Mouse (Mus musculus) heart, embryonic 11.5 days (tissue): ENCODE measurements around the gene Gm47791. TPM values are rescaled to one million over a fixed set of nuclear protein-coding genes. Genes with fewer than 3 reads are reported as not detected.
A peak's percentile ranks its signal among the peaks of the same experiment; 100 is the strongest.

Experiments used
- ATAC-seq: fragments of 200-750 bp; cut with Nextera tagmentation; replicated peaks from 2 replicates; pipeline ENCODE4 v1.8.0; 2017; ENCODE audit warnings: moderate library complexity; ENCODE audit not compliant: insufficient number of reproducible peaks, low FRiP score, low TSS enrichment
- H3K27ac ChIP-seq: fragments of 300-500 bp; sonication (generic); 2 replicates; pipeline ENCODE4 v1.5.1; 2014; ENCODE audit warnings: mild to moderate bottlenecking, low read depth, low read length
- H3K27me3 ChIP-seq: fragments of 300-500 bp; sonication (generic); 2 replicates; pipeline ENCODE4 v1.6.1; 2014; ENCODE audit warnings: mild to moderate bottlenecking, low read length, mixed read lengths; ENCODE audit not compliant: control insufficient read depth, insufficient read depth
- H3K36me3 ChIP-seq: fragments of 300-500 bp; sonication (generic); 2 replicates; pipeline ENCODE4 v1.6.1; 2014; ENCODE audit warnings: mild to moderate bottlenecking, low read length, moderate library complexity, mixed read lengths; ENCODE audit not compliant: control insufficient read depth, insufficient read depth
- H3K4me1 ChIP-seq: fragments of 300-500 bp; sonication (generic); 2 replicates; pipeline ENCODE4 v1.6.1; 2014; ENCODE audit warnings: low read length; ENCODE audit not compliant: control insufficient read depth, insufficient read depth
- H3K4me2 ChIP-seq: fragments of 300-500 bp; sonication (generic); 2 replicates; pipeline ENCODE4 v1.6.1; 2014; ENCODE audit warnings: mild to moderate bottlenecking, moderate library complexity
- H3K4me3 ChIP-seq: fragments of 300-500 bp; sonication (generic); 2 replicates; pipeline ENCODE4 v1.5.1; 2014; ENCODE audit warnings: low read depth, low read length
- H3K9ac ChIP-seq: fragments of 300-500 bp; sonication (generic); 2 replicates; pipeline ENCODE4 v1.6.1; 2014; ENCODE audit warnings: mild to moderate bottlenecking, low read depth, low read length, moderate library complexity
- H3K9me3 ChIP-seq: fragments of 300-500 bp; sonication (generic); replicated peaks from 2 replicates; pipeline ENCODE4 v1.6.1; 2016; ENCODE audit warnings: low read length; ENCODE audit not compliant: control insufficient read depth
- WGBS: fragments of 180-500 bp; shearing (Covaris S2); extraction: QIAGEN DNeasy Blood & Tissue Kit; methylation state at CpG from one replicate; pipeline ENCODE4 v1.1.7; 2014; ENCODE audit not compliant: insufficient replicate concordance; 5-methylcytosine and 5-hydroxymethylcytosine counted together
- polyA plus RNA-seq: library from polyadenylated mRNA; unstranded; fragments of >200 nt; fragmentation: Nextera tagmentation; extraction: Ambion mirVana; gene quantifications from 2 replicates; pipeline ENCODE4 v1.2.1, GENCODE M21; 2014

The Gm47791 gene
- polyA plus RNA-seq, 1 experiment from 2014 or later = not detected

GRCm38 (mm10) chr1:82806391-82806790 lies 35.3 kb upstream of the Gm47791 start:
- Histone ChIP-seq H3K27ac (no peak overlapping the region), H3K4me3 (no peak overlapping the region), H3K9ac (no peak overlapping the region), H3K4me1 (peaks cover 3% of the 10 kb centered on the region; the same call in 1 of the 2 replicates), H3K4me2 (no peak overlapping the region), H3K9me3 (0 out of 2 replicates have a peak, but pooled peaks cover 2% of the 10 kb centered on the region), H3K27me3 (no peaks in the 10 kb centered on the region), H3K36me3 (no peaks in the 10 kb centered on the region)
- WGBS = 64% methylated on average over 8 of the region's 8 CpGs
- no peak for ATAC-seq

DNA sequence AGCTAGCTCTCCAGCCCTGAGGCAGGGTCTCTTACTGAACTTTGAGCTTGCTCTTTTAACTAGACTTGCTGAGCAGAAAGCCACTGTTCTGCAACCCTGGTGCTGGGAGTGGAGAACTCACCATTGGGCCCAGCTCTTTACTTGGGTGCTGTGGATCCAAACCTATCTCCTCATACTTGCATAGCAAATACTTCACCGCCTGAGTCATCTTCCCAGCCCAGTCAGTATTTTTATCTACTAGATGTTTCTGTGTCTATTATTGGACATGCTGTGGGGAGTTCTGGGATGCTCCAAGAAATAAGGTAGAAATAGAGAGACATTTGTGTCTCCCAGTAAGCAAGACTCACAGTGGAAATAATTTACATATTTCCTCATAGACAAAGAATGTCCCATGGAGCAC lies 33.0 kb upstream of the Gm47791 start:
- no peaks in the 10 kb centered on the region for H3K27me3 ChIP-seq
- H3K27ac ChIP-seq = no peak overlapping the region
- H3K9ac ChIP-seq = no peak overlapping the region
- H3K9me3 ChIP-seq = 0 out of 2 replicates have a peak, but pooled peaks cover 2% of the 10 kb centered on the region
- no peak overlapping the region for H3K4me2 ChIP-seq
- H3K4me3 ChIP-seq = no peak overlapping the region
- 63% methylated on average over 1 of the region's 1 CpGs for WGBS
- H3K4me1 ChIP-seq = peaks cover 3% of the 10 kb centered on the region; the same call in 1 of the 2 replicates
- no peak for ATAC-seq
- H3K36me3 ChIP-seq = no peaks in the 10 kb centered on the region

GRCm38 (mm10) chr1:82803608-82804007 lies 32.6 kb upstream of the Gm47791 start:
- no peak overlapping the region for H3K4me3 ChIP-seq
- no peak overlapping the region for H3K4me2 ChIP-seq
- 0 out of 2 replicates have a peak, but pooled peaks cover 2% of the 10 kb centered on the region for H3K9me3 ChIP-seq
- H3K4me1 ChIP-seq = peaks cover 3% of the 10 kb centered on the region; the same call in 1 of the 2 replicates
- no peak overlapping the region for H3K9ac ChIP-seq
- H3K27me3 ChIP-seq = no peaks in the 10 kb centered on the region
- no peaks in the 10 kb centered on the region for H3K36me3 ChIP-seq
- H3K27ac ChIP-seq = no peak overlapping the region
- 65% methylated on average over 7 of the region's 7 CpGs for WGBS
- 0 out of 2 replicates have a peak, but pooled peaks have one; percentile 67 for ATAC-seq

DNA sequence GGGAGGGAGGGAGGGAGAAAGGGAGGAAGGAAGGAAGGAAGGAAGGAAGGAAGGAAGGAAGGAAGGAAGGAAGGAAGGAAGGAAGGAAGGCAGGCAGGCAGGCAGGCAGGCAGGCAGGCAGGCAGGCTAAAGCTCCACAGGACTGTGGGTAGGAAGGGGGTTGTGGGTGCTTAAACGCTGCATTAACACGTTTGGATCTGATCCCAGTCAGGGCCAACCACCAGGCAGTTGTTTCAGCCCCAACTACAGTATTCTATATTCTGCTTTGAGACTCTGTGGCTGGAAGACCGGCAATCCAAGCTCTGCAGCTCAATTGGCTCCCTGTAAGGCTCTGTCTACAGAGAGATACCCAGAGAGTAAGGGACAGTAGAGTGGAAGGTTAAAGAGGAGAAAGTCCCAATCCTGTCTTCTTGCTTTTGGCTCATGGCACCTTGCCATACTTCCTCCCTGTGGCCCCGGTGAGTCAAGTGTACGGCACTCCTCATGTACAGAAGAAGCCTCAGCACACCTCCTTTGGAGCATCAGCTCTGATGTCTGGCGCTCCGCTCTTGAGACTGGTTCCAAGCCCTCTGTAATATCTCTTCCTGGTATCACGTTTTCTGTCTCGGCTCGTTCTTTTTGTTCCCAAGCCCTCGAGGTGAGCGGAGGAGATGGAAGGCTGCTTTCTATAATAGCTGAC lies 30.2 kb upstream of the Gm47791 start:
- 76% methylated on average over 12 of the region's 12 CpGs for WGBS
- H3K27me3 ChIP-seq = no peaks in the 10 kb centered on the region
- H3K27ac ChIP-seq = no peak overlapping the region
- H3K4me3 ChIP-seq = no peak overlapping the region
- no peaks in the 10 kb centered on the region for H3K36me3 ChIP-seq
- ATAC-seq = no peak
- no peak overlapping the region for H3K9ac ChIP-seq
- H3K4me2 ChIP-seq = no peak overlapping the region
- H3K4me1 ChIP-seq = peaks cover 3% of the 10 kb centered on the region; the same call in 1 of the 2 replicates
- 0 out of 2 replicates have a peak, but pooled peaks cover 2% of the 10 kb centered on the region for H3K9me3 ChIP-seq

- Histone ChIP-seq H3K36me3 (no peaks in the 10 kb centered on the region), H3K4me3 (no peak overlapping the region), H3K27ac (no peak overlapping the region), H3K4me2 (no peak overlapping the region), H3K27me3 (no peaks in the 10 kb centered on the region), H3K9me3 (0 out of 2 replicates have a peak, but pooled peaks cover 2% of the 10 kb centered on the region), H3K9ac (no peak overlapping the region), H3K4me1 (peaks cover 2% of the 10 kb centered on the region; the same call in 1 of the 2 replicates)
- 79% methylated on average over 4 of the region's 4 CpGs for WGBS
- ATAC-seq = no peak
Measured at GRCm38 (mm10) chr1:82798922-82799321, 27.9 kb upstream of the Gm47791 start.

- no peak overlapping the region for H3K4me3 ChIP-seq
- no peaks in the 10 kb centered on the region for H3K9me3 ChIP-seq
- no peaks in the 10 kb centered on the region for H3K27me3 ChIP-seq
- ATAC-seq = no peak
- H3K9ac ChIP-seq = no peak overlapping the region
- no peak overlapping the region for H3K27ac ChIP-seq
- H3K36me3 ChIP-seq = no peaks in the 10 kb centered on the region
- WGBS = 74% methylated on average over 5 of the region's 5 CpGs
- no peak overlapping the region for H3K4me2 ChIP-seq
- H3K4me1 ChIP-seq = no peaks in the 10 kb centered on the region
Measured at GRCm38 (mm10) chr1:82798304-82798703, 27.3 kb upstream of the Gm47791 start.

DNA sequence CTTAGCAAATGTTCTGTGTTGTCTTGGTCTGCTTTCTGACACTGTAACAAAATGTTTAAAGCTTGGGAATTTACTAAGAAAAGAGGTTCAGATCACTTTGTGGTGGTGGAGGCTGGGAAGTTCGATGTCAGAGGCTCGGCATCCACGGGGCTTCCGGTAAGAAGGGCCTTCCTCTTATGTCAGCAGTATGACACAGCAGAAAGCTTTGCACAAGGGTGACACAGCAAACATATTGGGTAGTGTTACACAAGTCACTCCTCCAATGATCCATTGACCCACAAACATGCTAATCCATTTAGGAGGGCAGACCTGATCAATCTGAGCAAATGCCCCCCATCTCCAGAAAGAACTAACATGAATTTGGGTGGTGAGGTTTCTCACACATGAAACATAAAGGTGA lies 26.0 kb upstream of the Gm47791 start:
- no peaks in the 10 kb centered on the region for H3K27me3 ChIP-seq
- no peaks in the 10 kb centered on the region for H3K36me3 ChIP-seq
- no peak overlapping the region for H3K4me3 ChIP-seq
- ATAC-seq = no peak
- 88% methylated on average over 4 of the region's 4 CpGs for WGBS
- H3K4me1 ChIP-seq = no peaks in the 10 kb centered on the region
- no peak overlapping the region for H3K27ac ChIP-seq
- H3K9ac ChIP-seq = no peak overlapping the region
- no peaks in the 10 kb centered on the region for H3K9me3 ChIP-seq
- H3K4me2 ChIP-seq = no peak overlapping the region

GRCm38 (mm10) chr1:82795702-82796443 lies 24.8 kb upstream of the Gm47791 start:
- no peaks in the 10 kb centered on the region for H3K27me3 ChIP-seq
- H3K4me2 ChIP-seq = no peak overlapping the region
- H3K36me3 ChIP-seq = no peaks in the 10 kb centered on the region
- no peaks in the 10 kb centered on the region for H3K4me1 ChIP-seq
- H3K9me3 ChIP-seq = no peaks in the 10 kb centered on the region
- peak; percentile 47 for ATAC-seq
- H3K27ac ChIP-seq = peak overlapping the region; percentile 25; the same call in 1 of the 2 replicates
- no peak overlapping the region for H3K4me3 ChIP-seq
- 44% methylated on average over 18 of the region's 18 CpGs for WGBS
- H3K9ac ChIP-seq = no peak overlapping the region
